Mouse (Mus musculus) left cerebral cortex, postnatal 4 days (tissue): ENCODE measurements around the gene Zfp748. TPM values are rescaled to one million over a fixed set of nuclear protein-coding genes. Genes with fewer than 3 reads are reported as not detected.

Experiments used
- DNase-seq: peaks from one replicate; pipeline ENCODE4 v3.0.0-alpha.2; 2022
- intact Hi-C: fragments of 180-260 bp; cut with DNase I; formaldehyde crosslinking; loops from one replicate; pipeline ENCODE4 v1.15.1; 2025
- total RNA-seq, 2 experiments: library from RNA; stranded (reverse); gene quantifications; 2 replicates each; pipeline ENCODE4 v1.2.3; 2021

Zfp748 gene
- total RNA-seq: 10 to 100 TPM; 10.1 to 10.9 TPM

- intact Hi-C loops: no loop called here
- DNase-seq: no peak
Measured at GRCm38 (mm10) chr13:67553730-67554129, at the start of gene Zfp748. Gene Zfp748, minus strand, starts transcription at chr13:67553830.

GRCm38 (mm10) chr13:67572591-67573189, 19.1 kb upstream of the Zfp748 start:
- DNase-seq: no peak
- intact Hi-C loops: no loop called here

- DNase-seq: peak; percentile 81
- intact Hi-C loops: no loop called here
Measured at GRCm38 (mm10) chr13:67552505-67553346, 904 bp downstream of the Zfp748 start.

- intact Hi-C loops: no loop called here
- no peak for DNase-seq
Measured at GRCm38 (mm10) chr13:67545941-67546340, 7.7 kb downstream of the Zfp748 start.

- intact Hi-C loops: no loop called here
Measured at GRCm38 (mm10) chr13:67527049-67527730, 26.4 kb downstream of the Zfp748 start.

GRCm38 (mm10) chr13:67525753-67526410, 27.7 kb downstream of the Zfp748 start, which contains the start of the genes Gm26965 and Zfp87:
Gene Gm26965, minus strand, starts transcription at chr13:67526151.
Gene Zfp87, minus strand, starts transcription at chr13:67526177.
- intact Hi-C loops: no loop called here

More at GRCm38 (mm10) chr13:67527049-67527730, 26.4 kb downstream of the Zfp748 start:
- DNase-seq: no peak

GRCm38 (mm10) chr13:67500908-67501307, 52.7 kb downstream of the Zfp748 start:
- no peak for DNase-seq
- intact Hi-C loops: no loop called here

More at GRCm38 (mm10) chr13:67525753-67526410, 27.7 kb downstream of the Zfp748 start, which contains the start of the genes Gm26965 and Zfp87:
- DNase-seq: peak; percentile 90

- peak; percentile 68 for DNase-seq
- intact Hi-C loops: no loop called here
Measured at GRCm38 (mm10) chr13:67500084-67500719, 53.4 kb downstream of the Zfp748 start, which contains the start of gene Zfp58. Gene Zfp58, minus strand, starts transcription at chr13:67500555.

GRCm38 (mm10) chr13:67495631-67496030, 58.0 kb downstream of the Zfp748 start:
- intact Hi-C loops: no loop called here
- no peak for DNase-seq

Other genes starting within 250 kb of the Zfp748 start
- 1 to 10 TPM; 3.3 to 3.8 TPM for gene Zfp457, start 247.3 kb downstream of the Zfp748 start, total RNA-seq
- gene Zfp595, start 221.3 kb downstream of the Zfp748 start, total RNA-seq: 1 to 10 TPM; 2.9 to 3.3 TPM
- not detected for gene Gm28044, start 193.3 kb downstream of the Zfp748 start, total RNA-seq
- gene Zfp953, start 193.2 kb downstream of the Zfp748 start, total RNA-seq: 1 to 10 TPM in 1 of 2 experiments, under 1 TPM in 1; 0.58 to 1.1 TPM
- gene Gm28041, start 178.1 kb downstream of the Zfp748 start, total RNA-seq: not detected
- under 1 TPM; 0.60 to 0.82 TPM for gene Zfp456, start 178.0 kb downstream of the Zfp748 start, total RNA-seq
- gene Zfp429, start 154.0 kb downstream of the Zfp748 start, total RNA-seq: 1 to 10 TPM; 3.1 to 3.2 TPM
- gene Zfp459, start 132.4 kb downstream of the Zfp748 start, total RNA-seq: 1 to 10 TPM; 1.7 to 2.8 TPM
- 10 to 100 TPM in 1 of 2 experiments, 1 to 10 TPM in 1; 8.6 to 10.8 TPM for gene Zfp874a, start 102.2 kb downstream of the Zfp748 start, total RNA-seq
- 10 to 100 TPM; 10.6 to 12.1 TPM for gene Zfp874b, start 69.6 kb downstream of the Zfp748 start, total RNA-seq
- gene Zfp58, start 53.3 kb downstream of the Zfp748 start, total RNA-seq: 1 to 10 TPM; 7.9 to 8.3 TPM
- gene Gm26965, start 27.7 kb downstream of the Zfp748 start, total RNA-seq: not detected
- 10 to 100 TPM; 25.6 to 26.7 TPM for gene Zfp87, start 27.7 kb downstream of the Zfp748 start, total RNA-seq
- gene Zfp729b, start 55.9 kb upstream of the Zfp748 start, total RNA-seq: 10 to 100 TPM; 11.3 to 11.4 TPM
- 1 to 10 TPM in 1 of 2 experiments, under 1 TPM in 1; 0.48 to 1.1 TPM for gene Gm49345, start 83.9 kb upstream of the Zfp748 start, total RNA-seq
- 1 to 10 TPM; 9.7 to 10.0 TPM for gene Zfp729a, start 84.0 kb upstream of the Zfp748 start, total RNA-seq
- 10 to 100 TPM; 21.5 to 25.0 TPM for gene Zfp738, start 133.2 kb upstream of the Zfp748 start, total RNA-seq
- gene Zfp65, start 175.3 kb upstream of the Zfp748 start, total RNA-seq: 10 to 100 TPM; 20.6 TPM
- 1 to 10 TPM; 7.2 to 9.1 TPM for gene Zfp85, start 201.4 kb upstream of the Zfp748 start, total RNA-seq
- gene Zfp493, start 225.9 kb upstream of the Zfp748 start, total RNA-seq: 1 to 10 TPM; 3.2 to 4.9 TPM